Mouse (Mus musculus) ovary, adult 10 weeks (tissue): Measurements from ENCODE around the gene Kcnh3. TPM values are rescaled to one million over a fixed set of nuclear protein-coding genes. Genes with fewer than 3 reads are reported as not detected.

Experiments
- polyA plus RNA-seq: library from polyadenylated mRNA; stranded (reverse); fragments of 350-450 nt; fragmentation: Illumina TruSeq; extraction: RNeasy Lipid Tissue Mini Kit (QIAGEN cat#74804); gene quantifications from one replicate; pipeline ENCODE4 v1.2.3, GENCODE M21; 2014

Gene Kcnh3
- polyA plus RNA-seq: not detected

DNA sequence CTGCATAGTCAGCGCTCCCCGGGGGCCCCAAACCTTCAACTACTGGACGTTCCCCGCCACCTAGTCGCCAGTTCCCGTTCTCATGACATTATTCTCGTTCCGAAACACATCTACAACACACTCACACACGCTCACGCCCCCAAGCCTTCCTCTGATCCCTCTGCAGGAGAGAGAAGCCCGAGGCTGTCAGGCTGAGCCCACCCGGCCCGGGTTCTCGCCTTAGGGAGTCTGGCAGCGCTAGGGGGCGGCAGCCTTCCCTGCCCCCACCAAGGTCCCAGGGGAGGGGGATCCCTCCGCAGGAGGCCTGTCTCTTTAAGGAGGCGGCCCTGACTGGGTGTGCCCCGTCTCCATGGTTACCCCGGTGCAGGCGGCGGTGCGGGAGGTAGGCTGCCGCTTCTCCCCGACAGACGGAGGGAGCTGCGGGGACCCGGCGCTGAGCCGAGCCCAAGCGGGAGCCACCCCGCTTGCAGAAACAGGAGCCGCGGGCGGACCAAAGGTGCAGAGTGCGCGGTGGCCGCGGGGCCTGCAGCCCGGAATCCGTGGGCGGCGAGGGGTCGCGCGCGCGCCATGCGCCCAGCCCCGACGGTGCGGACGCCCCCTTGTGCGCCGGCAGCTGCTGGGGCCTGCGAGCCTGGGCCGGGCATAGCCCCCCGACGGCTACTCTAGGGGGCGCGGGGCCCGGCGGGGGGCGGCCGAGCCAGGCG is at the start of gene Kcnh3:
Gene Kcnh3, plus strand, starts transcription at position 654 of the 704 bp plus-strand sequence.

DNA sequence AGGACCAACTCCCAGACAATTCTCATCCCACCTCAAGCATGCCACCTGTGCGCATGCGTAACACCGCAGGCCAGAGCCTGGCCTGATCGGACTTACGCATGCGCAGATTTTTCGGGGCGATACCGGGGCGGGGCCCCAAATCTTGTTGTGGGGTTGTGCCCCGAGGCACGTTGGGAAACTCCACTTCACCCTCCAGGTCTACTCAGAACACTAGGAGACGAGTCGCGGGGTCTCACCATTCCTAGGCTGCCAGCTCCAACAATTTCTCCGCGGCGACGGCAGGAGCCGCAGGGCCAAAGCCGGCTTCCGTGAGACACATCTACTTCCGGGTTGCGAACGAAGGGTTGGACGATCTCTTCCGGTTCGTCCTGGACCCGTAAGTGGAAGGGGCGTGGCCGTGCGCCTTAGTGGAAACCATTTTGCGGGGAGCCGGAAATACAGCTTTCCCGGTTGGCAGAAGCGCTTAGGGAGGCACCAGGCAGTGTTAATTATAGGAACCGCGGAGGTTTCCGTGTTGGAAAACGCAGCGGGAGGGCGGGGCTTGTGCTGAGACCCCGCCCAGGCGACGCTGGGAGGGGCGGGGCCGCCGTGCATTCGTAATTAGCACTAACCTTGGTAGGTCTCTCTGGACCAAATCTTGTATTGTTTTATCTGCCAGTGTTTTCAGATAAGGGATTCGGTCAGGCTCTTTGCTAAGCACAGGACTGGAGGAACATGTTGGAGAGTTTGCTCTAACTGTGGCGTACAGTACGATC is 27.1 kb downstream of the Kcnh3 start, which contains the start of gene Mcrs1:
Gene Mcrs1, minus strand, starts transcription at position 336 of the 755 bp plus-strand sequence.

Other genes starting within 250 kb of the Kcnh3 start
- gene Tuba1c, start 195.0 kb upstream of the Kcnh3 start, polyA plus RNA-seq: 8.6 TPM
- gene Prph, start 169.7 kb upstream of the Kcnh3 start, polyA plus RNA-seq: not detected
- gene Troap, start 150.3 kb upstream of the Kcnh3 start, polyA plus RNA-seq: 0.23 TPM
- not detected for gene C1ql4, start 137.0 kb upstream of the Kcnh3 start, polyA plus RNA-seq
- not detected for gene Dnajc22, start 131.7 kb upstream of the Kcnh3 start, polyA plus RNA-seq
- 84.2 TPM for gene Spats2, start 98.9 kb upstream of the Kcnh3 start, polyA plus RNA-seq
- not detected for gene Mcrs1, start 27.1 kb downstream of the Kcnh3 start, polyA plus RNA-seq
- 4.0 TPM for gene Prpf40b, start 70.2 kb downstream of the Kcnh3 start, polyA plus RNA-seq
- gene Fam186b, start 71.0 kb downstream of the Kcnh3 start, polyA plus RNA-seq: 0.29 TPM
- 4.4 TPM for gene Fmnl3, start 145.6 kb downstream of the Kcnh3 start, polyA plus RNA-seq
- gene Tmbim6, start 168.0 kb downstream of the Kcnh3 start, polyA plus RNA-seq: 170 TPM
- gene Nckap5l, start 232.9 kb downstream of the Kcnh3 start, polyA plus RNA-seq: not detected
- gene Bcdin3d, start 249.9 kb downstream of the Kcnh3 start, polyA plus RNA-seq: 1.1 TPM